Mouse (Mus musculus): ENCODE data around the gene Men1. TPM values are rescaled to one million over a fixed set of nuclear protein-coding genes. Genes with fewer than 3 reads are reported as not detected.
A peak's percentile ranks its signal among the peaks of the same experiment; 100 is the strongest.
"Not testable (repeated sequence)": the region's sequence is repeated elsewhere in the genome, so short reads cannot be mapped to it uniquely, and the experiment has no call there.

Gene Men1
- total RNA-seq, 2 experiments from 2014 or later: 64.7 to 72.5 TPM

GRCm38 (mm10) chr19:6306137-6306551, 28.6 kb upstream of the Men1 start, which contains the start of gene Cdc42bpg:
Gene Cdc42bpg (plus strand): TSS chr19:6306456.
- Histone ChIP-seq H3K27ac (no peak within 1 kb of the TSS; the same call in 1 of the 2 replicates), H3K4me3 (peak within 1 kb of the TSS; percentile 45)
- intact Hi-C loops (cut with DNase I): no loop called here
- peak; percentile 33 to 50 for DNase-seq (ENCODE audit: extremely low spot score in 1 of 2, low spot score in 2 of 2)
- TF ChIP-seq CTCF (IDR thresholded peaks at IDR 0.05): no peak

GRCm38 (mm10) chr19:6306586-6306985, 28.2 kb upstream of the Men1 start:
- TF ChIP-seq CTCF (IDR thresholded peaks at IDR 0.05): peak; percentile 71
- peak; percentile 38 to 49 for DNase-seq (ENCODE audit: extremely low spot score in 1 of 2, low spot score in 2 of 2)
- Histone ChIP-seq H3K27ac (no peak overlapping the region), H3K4me3 (peak overlapping the region; percentile 45)
- intact Hi-C loops (cut with DNase I): no loop called here

GRCm38 (mm10) chr19:6307733-6308531, 26.8 kb upstream of the Men1 start:
- no peak for DNase-seq (ENCODE audit: extremely low spot score in 1 of 2, low spot score in 2 of 2)
- no peak for TF ChIP-seq CTCF (IDR thresholded peaks at IDR 0.05)
- no peak overlapping the region for H3K27ac ChIP-seq
- H3K4me3 ChIP-seq: no peak overlapping the region
- intact Hi-C loops (cut with DNase I): no loop called here

GRCm38 (mm10) chr19:6310181-6310580, 24.6 kb upstream of the Men1 start:
- no peak for DNase-seq (ENCODE audit: extremely low spot score in 1 of 2, low spot score in 2 of 2)
- Histone ChIP-seq H3K27ac (no peak overlapping the region), H3K4me3 (no peak overlapping the region)
- intact Hi-C loops (cut with DNase I): no loop called here
- no peak for TF ChIP-seq CTCF (IDR thresholded peaks at IDR 0.05)

- DNase-seq (ENCODE audit: extremely low spot score in 1 of 2, low spot score in 2 of 2); H3K27ac ChIP-seq; intact Hi-C loops (cut with DNase I); H3K4me3 ChIP-seq: not testable (repeated sequence)
Measured at GRCm38 (mm10) chr19:6311783-6312182, 23.0 kb upstream of the Men1 start.

- no peak for DNase-seq (ENCODE audit: extremely low spot score in 1 of 2, low spot score in 2 of 2)
- TF ChIP-seq CTCF (IDR thresholded peaks at IDR 0.05): no peak
- intact Hi-C loops (cut with DNase I): no loop called here
- Histone ChIP-seq H3K27ac (no peak overlapping the region), H3K4me3 (no peak overlapping the region)
Measured at GRCm38 (mm10) chr19:6313796-6314195, 21.0 kb upstream of the Men1 start.

- H3K4me3 ChIP-seq: no peak overlapping the region
- no peak overlapping the region for H3K27ac ChIP-seq
- TF ChIP-seq CTCF (IDR thresholded peaks at IDR 0.05): no peak
- intact Hi-C loops (cut with DNase I): no loop called here
- no peak for DNase-seq (ENCODE audit: extremely low spot score in 1 of 2, low spot score in 2 of 2)
Measured at GRCm38 (mm10) chr19:6314513-6314912, 20.3 kb upstream of the Men1 start.

- DNase-seq (ENCODE audit: extremely low spot score in 1 of 2, low spot score in 2 of 2): no peak
- H3K4me3 ChIP-seq: no peak overlapping the region
Measured at GRCm38 (mm10) chr19:6315573-6315972, 19.2 kb upstream of the Men1 start.

GRCm38 (mm10) chr19:6318145-6318544, 16.6 kb upstream of the Men1 start:
- no peak overlapping the region for H3K4me3 ChIP-seq
- no peak overlapping the region for H3K27ac ChIP-seq
- no peak for DNase-seq (ENCODE audit: extremely low spot score in 1 of 2, low spot score in 2 of 2)
- intact Hi-C loops (cut with DNase I): loop anchor here (5.0 kb wide), 2 partner anchors 211 to 336 kb away; partner anchors contain the start of gene Naaladl1
- no peak for TF ChIP-seq CTCF (IDR thresholded peaks at IDR 0.05)

More at GRCm38 (mm10) chr19:6315573-6315972, 19.2 kb upstream of the Men1 start:
- intact Hi-C loops (cut with DNase I): loop anchor here (5.0 kb wide), 2 partner anchors 208 to 333 kb away; partner anchors contain the start of gene Naaladl1
- no peak overlapping the region for H3K27ac ChIP-seq
- TF ChIP-seq CTCF (IDR thresholded peaks at IDR 0.05): no peak

- no peak overlapping the region for H3K27ac ChIP-seq
- intact Hi-C loops (cut with DNase I): no loop called here
- H3K4me3 ChIP-seq: no peak overlapping the region
- no peak for TF ChIP-seq CTCF (IDR thresholded peaks at IDR 0.05)
- no peak for DNase-seq (ENCODE audit: extremely low spot score in 1 of 2, low spot score in 2 of 2)
Measured at GRCm38 (mm10) chr19:6321358-6321757, 13.4 kb upstream of the Men1 start.

- Histone ChIP-seq H3K4me3 (no peak overlapping the region), H3K27ac (no peak overlapping the region)
- no peak for DNase-seq (ENCODE audit: extremely low spot score in 1 of 2, low spot score in 2 of 2)
- TF ChIP-seq CTCF (IDR thresholded peaks at IDR 0.05): no peak
- intact Hi-C loops (cut with DNase I): no loop called here
Measured at GRCm38 (mm10) chr19:6321786-6322621, 12.8 kb upstream of the Men1 start.

GRCm38 (mm10) chr19:6324751-6325150, 10.0 kb upstream of the Men1 start:
- Histone ChIP-seq H3K27ac (no peak overlapping the region), H3K4me3 (no peak overlapping the region)
- TF ChIP-seq CTCF (IDR thresholded peaks at IDR 0.05): no peak
- intact Hi-C loops (cut with DNase I): no loop called here
- no peak for DNase-seq (ENCODE audit: extremely low spot score in 1 of 2, low spot score in 2 of 2)

All from left cerebral cortex, adult 2 months (tissue).